Mouse (Mus musculus): ENCODE results near the gene Ust. TPM values are rescaled to one million over a fixed set of nuclear protein-coding genes. Genes with fewer than 3 reads are reported as not detected.

Gene Ust
- polyA plus RNA-seq, 1 experiment = 6.9 TPM

- no peak overlapping the region for H3K4me3 ChIP-seq (ENCODE audit: insufficient read depth, poor library complexity, severe bottlenecking)
- no peak for TF ChIP-seq MAX (IDR thresholded peaks at IDR 0.05)
- no peak for TF ChIP-seq MYOD1 (IDR thresholded peaks at IDR 0.05; ENCODE audit: control insufficient read depth, insufficient read length, low read depth)
- TF ChIP-seq USF1 (IDR thresholded peaks at IDR 0.05; ENCODE audit: low read depth) = no peak
- no peak for TF ChIP-seq MYOG (IDR thresholded peaks at IDR 0.05; ENCODE audit: control insufficient read depth, extremely low read depth, insufficient read length)
- TF ChIP-seq FOSL1 (IDR thresholded peaks at IDR 0.05; ENCODE audit: insufficient read depth, low read length, poor library complexity, severe bottlenecking) = no peak
- TF ChIP-seq CEBPB (IDR thresholded peaks at IDR 0.05; ENCODE audit: low read depth) = no peak
- TF ChIP-seq CTCF (IDR thresholded peaks at IDR 0.05; ENCODE audit: control insufficient read depth, insufficient read depth, insufficient read length) = no peak
- H3K79me2 ChIP-seq (ENCODE audit: control insufficient read depth, insufficient read depth) = no peaks in the 10 kb centered on the region
- no peaks in the 10 kb centered on the region for H3K27me3 ChIP-seq (ENCODE audit: control insufficient read depth, insufficient read depth, insufficient read length)
- no peaks in the 10 kb centered on the region for H3K79me3 ChIP-seq (ENCODE audit: low read depth)
- H3ac ChIP-seq (ENCODE audit: control insufficient read depth, insufficient read length, low read depth) = no peak overlapping the region
- no peaks in the 10 kb centered on the region for H3K36me3 ChIP-seq (ENCODE audit: control insufficient read depth, insufficient read depth)
Measured at GRCm38 (mm10) chr10:8210366-8210765, 308.3 kb downstream of the Ust start.

GRCm38 (mm10) chr10:8207358-8207757 is 311.3 kb downstream of the Ust start:
- no peaks in the 10 kb centered on the region for H3K27me3 ChIP-seq (ENCODE audit: control insufficient read depth, insufficient read depth, insufficient read length)
- no peak overlapping the region for H3ac ChIP-seq (ENCODE audit: control insufficient read depth, insufficient read length, low read depth)
- no peak overlapping the region for H3K4me3 ChIP-seq (ENCODE audit: insufficient read depth, poor library complexity, severe bottlenecking)
- H3K79me3 ChIP-seq (ENCODE audit: low read depth) = no peaks in the 10 kb centered on the region
- H3K36me3 ChIP-seq (ENCODE audit: control insufficient read depth, insufficient read depth) = no peaks in the 10 kb centered on the region
- no peaks in the 10 kb centered on the region for H3K79me2 ChIP-seq (ENCODE audit: control insufficient read depth, insufficient read depth)
- TF ChIP-seq CEBPB (IDR thresholded peaks at IDR 0.05; ENCODE audit: low read depth) = no peak
- no peak for TF ChIP-seq MAX (IDR thresholded peaks at IDR 0.05)
- no peak for TF ChIP-seq MYOD1 (IDR thresholded peaks at IDR 0.05; ENCODE audit: control insufficient read depth, insufficient read length, low read depth)
- no peak for TF ChIP-seq MYOG (IDR thresholded peaks at IDR 0.05; ENCODE audit: control insufficient read depth, extremely low read depth, insufficient read length)
- no peak for TF ChIP-seq FOSL1 (IDR thresholded peaks at IDR 0.05; ENCODE audit: insufficient read depth, low read length, poor library complexity, severe bottlenecking)
- TF ChIP-seq CTCF (IDR thresholded peaks at IDR 0.05; ENCODE audit: control insufficient read depth, insufficient read depth, insufficient read length) = no peak
- no peak for TF ChIP-seq USF1 (IDR thresholded peaks at IDR 0.05; ENCODE audit: low read depth)

GRCm38 (mm10) chr10:8203681-8204080 is 314.9 kb downstream of the Ust start:
- Histone ChIP-seq H3ac (ENCODE audit: control insufficient read depth, insufficient read length, low read depth) (no peak overlapping the region), H3K4me3 (ENCODE audit: insufficient read depth, poor library complexity, severe bottlenecking) (no peak overlapping the region), H3K79me3 (ENCODE audit: low read depth) (no peaks in the 10 kb centered on the region), H3K79me2 (ENCODE audit: control insufficient read depth, insufficient read depth) (no peaks in the 10 kb centered on the region), H3K27me3 (ENCODE audit: control insufficient read depth, insufficient read depth, insufficient read length) (no peaks in the 10 kb centered on the region), H3K36me3 (ENCODE audit: control insufficient read depth, insufficient read depth) (no peaks in the 10 kb centered on the region)
- TF ChIP-seq CEBPB (IDR thresholded peaks at IDR 0.05; ENCODE audit: low read depth) (no peak), MYOG (IDR thresholded peaks at IDR 0.05; ENCODE audit: control insufficient read depth, extremely low read depth, insufficient read length) (no peak), MYOD1 (IDR thresholded peaks at IDR 0.05; ENCODE audit: control insufficient read depth, insufficient read length, low read depth) (no peak), USF1 (IDR thresholded peaks at IDR 0.05; ENCODE audit: low read depth) (no peak), CTCF (IDR thresholded peaks at IDR 0.05; ENCODE audit: control insufficient read depth, insufficient read depth, insufficient read length) (no peak), FOSL1 (IDR thresholded peaks at IDR 0.05; ENCODE audit: insufficient read depth, low read length, poor library complexity, severe bottlenecking) (no peak), MAX (IDR thresholded peaks at IDR 0.05) (no peak)

- TF ChIP-seq MYOD1 (IDR thresholded peaks at IDR 0.05; ENCODE audit: control insufficient read depth, insufficient read length, low read depth) = no peak
- TF ChIP-seq MAX (IDR thresholded peaks at IDR 0.05) = no peak
- TF ChIP-seq USF1 (IDR thresholded peaks at IDR 0.05; ENCODE audit: low read depth) = no peak
- no peak for TF ChIP-seq MYOG (IDR thresholded peaks at IDR 0.05; ENCODE audit: control insufficient read depth, extremely low read depth, insufficient read length)
- no peak for TF ChIP-seq CEBPB (IDR thresholded peaks at IDR 0.05; ENCODE audit: low read depth)
- no peak for TF ChIP-seq FOSL1 (IDR thresholded peaks at IDR 0.05; ENCODE audit: insufficient read depth, low read length, poor library complexity, severe bottlenecking)
- TF ChIP-seq CTCF (IDR thresholded peaks at IDR 0.05; ENCODE audit: control insufficient read depth, insufficient read depth, insufficient read length) = no peak
- H3K4me3 ChIP-seq (ENCODE audit: insufficient read depth, poor library complexity, severe bottlenecking) = no peak overlapping the region
- no peaks in the 10 kb centered on the region for H3K36me3 ChIP-seq (ENCODE audit: control insufficient read depth, insufficient read depth)
Measured at GRCm38 (mm10) chr10:8199816-8200215, 318.8 kb downstream of the Ust start.

GRCm38 (mm10) chr10:8199026-8199756 is 319.4 kb downstream of the Ust start:
- Histone ChIP-seq H3K4me3 (ENCODE audit: insufficient read depth, poor library complexity, severe bottlenecking) (no peak overlapping the region), H3K79me2 (ENCODE audit: control insufficient read depth, insufficient read depth) (no peaks in the 10 kb centered on the region), H3K36me3 (ENCODE audit: control insufficient read depth, insufficient read depth) (no peaks in the 10 kb centered on the region), H3K79me3 (ENCODE audit: low read depth) (no peaks in the 10 kb centered on the region), H3K27me3 (ENCODE audit: control insufficient read depth, insufficient read depth, insufficient read length) (no peaks in the 10 kb centered on the region), H3ac (ENCODE audit: control insufficient read depth, insufficient read length, low read depth) (no peak overlapping the region)
- TF ChIP-seq USF1 (IDR thresholded peaks at IDR 0.05; ENCODE audit: low read depth) (no peak), CEBPB (IDR thresholded peaks at IDR 0.05; ENCODE audit: low read depth) (no peak), MYOD1 (IDR thresholded peaks at IDR 0.05; ENCODE audit: control insufficient read depth, insufficient read length, low read depth) (no peak), FOSL1 (IDR thresholded peaks at IDR 0.05; ENCODE audit: insufficient read depth, low read length, poor library complexity, severe bottlenecking) (no peak), CTCF (IDR thresholded peaks at IDR 0.05; ENCODE audit: control insufficient read depth, insufficient read depth, insufficient read length) (no peak), MYOG (IDR thresholded peaks at IDR 0.05; ENCODE audit: control insufficient read depth, extremely low read depth, insufficient read length) (no peak), MAX (IDR thresholded peaks at IDR 0.05) (no peak)

More at GRCm38 (mm10) chr10:8199816-8200215, 318.8 kb downstream of the Ust start:
- Histone ChIP-seq H3K79me2 (ENCODE audit: control insufficient read depth, insufficient read depth) (no peaks in the 10 kb centered on the region), H3ac (ENCODE audit: control insufficient read depth, insufficient read length, low read depth) (no peak overlapping the region), H3K27me3 (ENCODE audit: control insufficient read depth, insufficient read depth, insufficient read length) (no peaks in the 10 kb centered on the region), H3K79me3 (ENCODE audit: low read depth) (no peaks in the 10 kb centered on the region)
